Mouse (Mus musculus): ENCODE measurements around the gene Slc2a10. TPM values are rescaled to one million over a fixed set of nuclear protein-coding genes. Genes with fewer than 3 reads are reported as not detected.
"Not testable (repeated sequence)": the region's sequence is repeated elsewhere in the genome, so short reads cannot be mapped to it uniquely, and the experiment has no call there.

Gene Slc2a10
- total RNA-seq, 2 experiments from 2014 or later = 1.2 TPM

DNA sequence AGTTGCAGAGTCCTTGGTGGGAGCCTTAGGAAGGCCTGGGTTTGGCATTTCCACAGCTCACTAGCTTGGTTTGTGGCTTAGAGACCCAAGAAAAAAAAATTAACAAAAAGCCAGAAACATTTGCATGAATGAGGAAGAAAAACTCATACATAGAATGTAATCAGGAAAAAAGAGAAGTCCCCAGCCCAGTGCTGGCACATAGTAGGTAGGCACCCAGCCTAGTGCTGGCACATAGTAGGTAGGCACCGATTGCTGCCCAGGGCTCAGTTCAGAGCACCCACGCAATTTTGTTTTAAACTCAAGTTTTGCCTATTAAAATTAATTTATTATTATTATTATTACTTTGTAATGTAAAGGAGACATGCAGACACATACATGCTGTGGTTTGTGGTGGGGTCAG lies 42.1 kb downstream of the Slc2a10 start:
- Histone ChIP-seq H3K4me3 (no peak overlapping the region), H3K27ac (no peak overlapping the region)
- no peak for DNase-seq (ENCODE audit: extremely low spot score in 1 of 2, low spot score in 2 of 2)
- TF ChIP-seq CTCF (IDR thresholded peaks at IDR 0.05) = no peak
- intact Hi-C loops (cut with DNase I) = loop anchor here (10.0 kb wide), 1 partner anchor 409 kb away; no protein-coding TSS in a partner anchor

DNA sequence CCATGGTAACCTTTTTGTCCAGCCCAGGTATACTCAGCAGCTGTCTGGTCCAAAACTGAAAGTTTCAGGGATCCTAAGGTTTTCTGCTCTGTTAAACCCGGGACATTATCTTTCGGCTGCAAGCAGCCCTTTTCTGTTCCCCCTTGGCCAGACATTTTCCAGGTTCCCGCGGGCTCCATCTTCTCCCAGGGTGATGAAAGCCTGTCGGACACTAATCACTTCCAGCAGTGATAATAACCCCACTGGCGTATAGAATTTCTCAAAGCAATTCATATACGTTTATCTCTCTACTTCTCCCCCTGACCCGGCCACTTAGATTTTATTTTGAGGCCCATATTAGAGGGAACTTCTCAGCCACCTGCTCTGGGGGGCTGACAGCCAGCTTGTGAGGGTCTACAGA lies 42.8 kb downstream of the Slc2a10 start:
- Histone ChIP-seq H3K4me3 (no peak overlapping the region), H3K27ac (no peak overlapping the region)
- TF ChIP-seq CTCF (IDR thresholded peaks at IDR 0.05) = no peak
- no peak for DNase-seq (ENCODE audit: extremely low spot score in 1 of 2, low spot score in 2 of 2)
- intact Hi-C loops (cut with DNase I) = loop anchor here (10.0 kb wide), 1 partner anchor 408 kb away; no protein-coding TSS in a partner anchor

DNA sequence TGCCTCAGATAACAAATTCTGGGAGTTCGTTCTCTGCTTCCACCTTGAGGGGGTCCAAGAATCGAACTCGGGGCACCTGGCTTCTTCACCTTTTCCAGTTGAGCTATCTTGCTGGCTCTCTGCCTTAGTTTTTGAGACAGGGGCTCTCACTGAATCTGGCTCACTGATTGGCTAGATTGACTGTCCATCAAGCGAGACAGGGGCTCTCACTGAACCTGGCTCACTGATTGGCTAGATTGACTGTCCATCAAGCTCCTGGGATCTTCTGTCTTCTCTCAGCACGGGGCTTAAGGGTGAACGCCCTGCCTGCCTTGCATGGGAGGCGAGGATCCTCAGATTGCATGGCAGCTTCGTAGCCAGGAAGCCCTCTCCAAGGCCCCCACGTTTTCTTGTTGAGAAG lies 43.8 kb downstream of the Slc2a10 start:
- TF ChIP-seq CTCF (IDR thresholded peaks at IDR 0.05) = no peak
- DNase-seq (ENCODE audit: extremely low spot score in 1 of 2, low spot score in 2 of 2) = peak in 1 of 2 experiments; percentile 18
- no peak overlapping the region for H3K4me3 ChIP-seq
- no peak overlapping the region for H3K27ac ChIP-seq
- intact Hi-C loops (cut with DNase I) = loop anchor here (10.0 kb wide), 1 partner anchor 407 kb away; no protein-coding TSS in a partner anchor

DNA sequence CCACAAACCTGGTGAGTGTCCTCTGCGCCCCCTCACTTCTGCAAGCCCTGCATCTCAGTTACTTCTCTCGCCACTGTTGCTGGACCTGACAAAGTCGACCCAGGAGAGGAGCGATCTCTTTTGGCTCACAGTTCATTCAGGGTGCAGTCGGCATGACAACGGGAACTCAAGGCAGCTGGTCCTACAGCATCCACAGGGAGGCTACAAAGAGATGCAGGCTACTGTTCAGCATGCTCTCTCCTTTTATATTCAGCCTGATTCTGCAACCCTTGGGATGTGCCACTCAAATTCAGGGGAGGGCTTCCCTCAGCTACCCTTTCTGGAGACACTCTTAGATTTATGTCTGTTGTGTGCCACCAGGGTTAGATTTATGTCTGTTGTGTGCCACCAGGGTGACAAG lies 45.0 kb downstream of the Slc2a10 start:
- no peak for TF ChIP-seq CTCF (IDR thresholded peaks at IDR 0.05)
- intact Hi-C loops (cut with DNase I) = loop anchor here (10.0 kb wide), 1 partner anchor 406 kb away; no protein-coding TSS in a partner anchor
- H3K4me3 ChIP-seq = no peak overlapping the region
- H3K27ac ChIP-seq = no peak overlapping the region
- no peak for DNase-seq (ENCODE audit: extremely low spot score in 1 of 2, low spot score in 2 of 2)

DNA sequence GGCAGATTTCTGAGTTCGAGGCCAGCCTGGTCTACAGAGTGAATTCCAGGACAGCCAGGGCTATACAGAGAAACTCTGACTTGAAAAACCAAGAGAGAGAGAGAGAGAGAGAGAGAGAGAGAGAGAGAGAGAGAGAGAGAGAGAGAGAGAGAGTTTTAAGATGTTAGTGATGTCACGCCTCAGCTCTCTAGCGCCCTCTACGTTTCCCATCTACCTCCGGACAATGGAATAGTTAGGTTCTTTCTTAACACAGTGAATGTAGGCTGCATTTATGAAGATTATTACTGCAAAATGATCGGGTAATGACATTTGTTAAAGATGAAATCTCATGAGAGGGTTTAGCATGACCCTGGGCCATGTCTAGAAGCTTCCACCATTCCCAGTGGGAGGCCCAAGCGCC lies 46.8 kb downstream of the Slc2a10 start:
- DNase-seq (ENCODE audit: extremely low spot score in 1 of 2, low spot score in 2 of 2); H3K27ac ChIP-seq; intact Hi-C loops (cut with DNase I); H3K4me3 ChIP-seq: not testable (repeated sequence)
- peak; percentile 22 for TF ChIP-seq CTCF (IDR thresholded peaks at IDR 0.05)

DNA sequence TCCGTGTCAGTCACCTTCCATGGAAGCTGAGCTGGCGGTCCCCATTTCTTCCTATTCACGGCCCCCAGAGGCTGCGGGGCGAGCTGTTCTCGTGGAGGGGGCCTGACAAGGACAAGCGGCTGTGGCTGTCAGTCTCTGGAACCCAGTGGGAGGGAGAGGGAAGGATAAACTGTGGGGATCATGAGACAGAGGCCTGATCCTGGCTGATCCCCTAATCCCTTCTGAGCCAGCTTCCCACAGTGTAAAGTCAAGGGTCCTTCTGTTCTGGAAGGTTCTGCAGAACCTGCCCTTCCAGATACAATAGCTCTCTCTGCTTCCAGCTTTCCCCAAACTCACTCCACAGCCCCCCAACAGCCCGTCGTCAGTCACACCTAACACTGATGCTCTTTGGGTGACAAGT lies 50.5 kb downstream of the Slc2a10 start:
- TF ChIP-seq CTCF (IDR thresholded peaks at IDR 0.05) = no peak
- no peak overlapping the region for H3K27ac ChIP-seq

DNA sequence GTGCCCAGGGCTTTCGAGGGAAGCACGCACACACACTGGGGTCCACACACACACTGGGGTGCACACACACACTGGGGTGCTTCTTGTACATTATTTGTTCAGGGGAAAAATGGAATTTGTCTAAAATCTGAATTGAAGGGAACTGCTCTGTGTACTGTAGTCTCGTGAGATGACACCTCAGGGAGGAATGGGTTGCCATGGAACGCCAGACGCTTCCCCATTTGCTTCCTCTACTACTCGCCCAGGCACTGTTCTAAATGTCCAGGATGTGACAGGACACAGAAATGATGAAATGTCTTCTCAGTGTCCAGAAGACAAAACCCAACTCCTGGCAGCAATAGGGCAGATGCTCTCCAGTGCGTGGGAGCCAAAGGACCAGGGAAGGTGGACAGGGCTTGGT lies 53.7 kb downstream of the Slc2a10 start:
- intact Hi-C loops (cut with DNase I) = no loop called here
- H3K4me3 ChIP-seq = no peak overlapping the region
- no peak for TF ChIP-seq CTCF (IDR thresholded peaks at IDR 0.05)
- H3K27ac ChIP-seq = no peak overlapping the region
- no peak for DNase-seq (ENCODE audit: extremely low spot score in 1 of 2, low spot score in 2 of 2)

More for the DNA sequence above, 50.5 kb downstream of the Slc2a10 start:
- H3K4me3 ChIP-seq = no peak overlapping the region
- intact Hi-C loops (cut with DNase I) = no loop called here
- DNase-seq (ENCODE audit: extremely low spot score in 1 of 2, low spot score in 2 of 2) = no peak

DNA sequence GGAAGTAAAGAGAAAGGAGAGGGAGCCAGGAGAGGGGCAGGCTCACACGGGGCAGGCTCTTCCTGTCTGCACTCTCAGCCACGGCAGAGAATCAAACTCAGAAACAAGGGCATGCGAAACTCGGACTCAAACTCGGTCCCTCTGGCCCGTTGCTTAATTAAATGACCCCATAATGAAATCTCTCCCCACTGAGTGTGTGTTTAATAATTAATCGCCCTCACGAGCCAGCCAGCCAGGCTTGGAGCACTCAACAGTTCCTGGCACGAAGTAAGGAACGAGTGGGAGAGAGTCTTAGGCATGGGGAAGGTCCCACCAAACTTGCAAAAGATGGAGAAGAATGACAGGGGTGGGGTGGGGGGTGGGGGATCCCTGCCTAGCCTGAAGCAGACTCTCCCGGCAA lies 55.3 kb downstream of the Slc2a10 start:
- H3K27ac ChIP-seq = no peak overlapping the region
- intact Hi-C loops (cut with DNase I) = no loop called here
- H3K4me3 ChIP-seq = no peak overlapping the region
- no peak for TF ChIP-seq CTCF (IDR thresholded peaks at IDR 0.05)
- no peak for DNase-seq (ENCODE audit: extremely low spot score in 1 of 2, low spot score in 2 of 2)

DNA sequence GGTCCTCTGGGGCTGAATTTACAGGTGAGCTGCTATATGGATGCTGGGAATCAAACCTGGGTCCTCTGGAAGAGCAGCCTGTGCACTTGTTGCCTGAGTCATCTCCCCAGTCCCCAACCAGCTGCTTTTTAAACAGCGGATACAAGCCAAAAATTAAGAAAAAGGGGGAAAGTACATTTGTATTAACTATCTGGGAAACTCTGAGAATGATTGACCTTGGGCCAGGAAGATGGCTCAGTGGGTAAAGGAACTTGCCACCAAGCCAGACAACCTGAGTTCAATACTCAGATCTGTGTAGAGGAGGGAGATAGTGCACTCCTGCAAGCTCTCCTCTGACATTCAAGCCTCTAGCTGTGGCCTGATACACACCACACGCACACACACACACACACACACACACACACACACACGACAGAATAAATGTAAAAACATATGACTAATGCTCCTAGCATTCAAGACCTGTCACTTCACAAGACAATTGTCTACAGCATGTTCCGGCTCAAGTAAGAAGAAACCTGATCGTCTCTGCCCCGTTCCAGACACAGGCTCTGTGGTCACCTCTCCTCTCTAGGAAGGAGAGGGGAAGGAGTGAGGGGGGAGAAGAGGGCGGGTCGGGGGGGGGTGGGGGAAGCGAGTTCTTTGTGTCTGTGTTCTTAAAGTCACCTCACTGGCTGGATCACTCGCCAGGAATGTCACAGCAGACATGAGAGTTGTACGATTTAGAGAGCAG lies 56.1 kb downstream of the Slc2a10 start:
- intact Hi-C loops (cut with DNase I) = no loop called here
- TF ChIP-seq CTCF (IDR thresholded peaks at IDR 0.05) = no peak
- Histone ChIP-seq H3K4me3 (no peak overlapping the region), H3K27ac (no peak overlapping the region)
- DNase-seq (ENCODE audit: extremely low spot score in 1 of 2, low spot score in 2 of 2) = no peak

DNA sequence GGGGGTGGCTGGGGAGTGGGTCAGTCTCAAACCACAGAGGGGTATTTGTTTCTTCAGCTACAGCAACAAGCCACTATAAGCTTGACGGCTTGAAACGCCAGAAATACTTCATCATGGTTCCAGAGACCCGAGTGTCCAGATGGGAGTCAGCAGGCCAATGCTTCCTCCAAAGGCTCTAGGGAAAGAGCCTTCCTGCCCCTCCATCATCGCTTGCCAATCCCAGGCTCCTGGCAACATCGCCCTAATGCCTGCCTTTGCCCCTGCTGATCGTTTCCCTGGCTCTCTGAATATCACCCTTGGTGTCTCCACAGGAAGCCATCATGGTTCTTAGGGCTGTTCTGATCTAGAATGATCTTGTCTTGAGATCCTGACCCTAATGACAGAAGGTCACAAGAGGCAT lies 58.3 kb downstream of the Slc2a10 start:
- no peak overlapping the region for H3K4me3 ChIP-seq
- no peak overlapping the region for H3K27ac ChIP-seq
- intact Hi-C loops (cut with DNase I) = no loop called here
- no peak for DNase-seq (ENCODE audit: extremely low spot score in 1 of 2, low spot score in 2 of 2)
- no peak for TF ChIP-seq CTCF (IDR thresholded peaks at IDR 0.05)

DNA sequence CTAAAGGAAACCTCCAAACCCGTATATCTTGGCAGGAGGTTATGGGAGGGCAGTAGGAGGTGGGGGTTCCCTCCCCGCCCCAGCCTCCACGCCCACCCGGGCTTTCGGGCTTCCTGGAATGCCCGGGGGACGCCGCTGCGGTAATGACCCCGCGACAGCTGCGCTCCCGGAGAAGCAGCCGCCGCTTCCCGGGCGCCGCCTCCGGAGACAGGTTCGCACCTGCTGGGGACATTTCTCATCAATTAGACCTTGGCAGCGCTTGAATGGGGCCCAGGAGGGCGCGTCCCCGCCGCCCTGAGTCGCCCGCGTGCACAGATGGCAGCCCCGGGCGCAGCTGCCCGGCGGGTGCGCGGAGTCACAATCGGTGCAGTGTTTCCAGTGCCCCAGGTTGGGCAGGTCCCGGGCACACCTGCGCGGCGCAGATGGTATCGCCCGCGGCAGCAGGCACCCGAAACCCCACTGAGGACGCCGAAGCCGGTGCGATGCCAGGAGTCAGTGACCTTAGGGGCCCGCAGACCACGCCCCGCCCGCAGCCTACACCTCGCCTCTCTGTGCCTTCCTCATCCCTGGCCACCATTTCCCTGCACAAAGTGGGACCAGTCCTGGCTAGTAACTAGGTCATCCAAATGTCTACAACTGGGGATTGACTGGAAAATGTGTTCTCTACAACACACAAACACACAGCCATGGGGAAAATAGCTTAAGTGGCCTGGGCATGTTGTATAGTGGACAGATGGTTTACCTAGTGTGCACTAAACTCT lies 59.9 kb downstream of the Slc2a10 start:
- peak in 1 of 2 experiments; percentile 11 for DNase-seq (ENCODE audit: extremely low spot score in 1 of 2, low spot score in 2 of 2)
- intact Hi-C loops (cut with DNase I) = no loop called here
- H3K4me3 ChIP-seq = peak overlapping the region; percentile 37
- TF ChIP-seq CTCF (IDR thresholded peaks at IDR 0.05) = no peak
- H3K27ac ChIP-seq = no peak overlapping the region

DNA sequence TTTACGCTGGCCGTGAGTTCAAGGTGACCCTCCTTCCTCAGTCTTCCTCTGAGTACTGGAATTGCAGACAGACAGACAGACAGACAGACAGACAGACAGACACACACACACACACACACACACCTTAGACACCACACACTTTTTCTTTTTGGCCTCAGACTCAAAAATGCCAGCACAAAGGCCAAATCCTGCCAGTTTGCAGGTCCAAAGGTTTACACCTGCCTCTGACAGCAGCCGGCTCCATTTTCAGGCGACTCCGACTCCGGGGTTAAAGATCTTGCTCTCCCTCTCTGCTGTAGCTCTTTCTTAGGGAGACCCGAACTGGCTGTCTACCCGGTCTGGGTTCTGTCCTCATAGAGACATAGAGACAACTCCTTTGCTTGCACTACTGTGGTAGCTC lies 60.5 kb downstream of the Slc2a10 start:
- H3K4me3 ChIP-seq = no peak overlapping the region
- no peak for TF ChIP-seq CTCF (IDR thresholded peaks at IDR 0.05)
- no peak for DNase-seq (ENCODE audit: extremely low spot score in 1 of 2, low spot score in 2 of 2)
- H3K27ac ChIP-seq = no peak overlapping the region
- intact Hi-C loops (cut with DNase I) = no loop called here

Data from left cerebral cortex, adult 2 months (tissue).